Mouse (Mus musculus) liver, postnatal 0 days (tissue): ENCODE data around the gene Lgals1.

Experiments
- CTCF ChIP-seq: sonication (generic); IDR thresholded peaks from 2 replicates; pipeline ENCODE4 v1.5.1; 2016; ENCODE audit warnings: antibody characterized with exemption, low read depth
- EP300 ChIP-seq: IDR thresholded peaks from 2 replicates; pipeline ENCODE4 v1.6.1; 2016; ENCODE audit warnings: antibody characterized with exemption, low read depth, mild to moderate bottlenecking

GRCm38 (mm10) chr15:78926021-78926919, at the start of gene Lgals1:
- TF ChIP-seq CTCF (no peak), EP300 (no peak)
